Mouse (Mus musculus) liver, adult 2 months (tissue): ENCODE data around the gene Gjb1. TPM values are rescaled to one million over a fixed set of nuclear protein-coding genes. Genes with fewer than 3 reads are reported as not detected.

Experiments
- DNase-seq: peaks from one replicate; pipeline ENCODE4 v3.0.0-alpha.2; 2011; ENCODE audit warnings: low read depth, low spot score; ENCODE audit errors: extremely low read depth
- H3K27ac ChIP-seq: fragments of 200-500 bp; replicated peaks from 2 replicates; pipeline ENCODE4 v1.5.1; 2012; ENCODE audit warnings: low read depth, mild to moderate bottlenecking, control low read depth, inconsistent platforms, low read length; ENCODE audit not compliant: insufficient read depth
- H3K27me3 ChIP-seq: fragments of 200-500 bp; 2 replicates; pipeline ENCODE4 v1.6.1; 2012; ENCODE audit warnings: mild to moderate bottlenecking, moderate library complexity, low read length, inconsistent platforms; ENCODE audit not compliant: control insufficient read depth, insufficient read depth
- H3K36me3 ChIP-seq: fragments of 200-500 bp; 2 replicates; pipeline ENCODE4 v1.6.1; 2012; ENCODE audit warnings: low read length, inconsistent platforms; ENCODE audit not compliant: control insufficient read depth, insufficient read depth
- H3K4me1 ChIP-seq: fragments of 200-500 bp; 2 replicates; pipeline ENCODE4 v1.6.1; 2011; ENCODE audit warnings: low read length; ENCODE audit not compliant: control insufficient read depth, insufficient read depth
- H3K4me3 ChIP-seq: fragments of 200-500 bp; 2 replicates; pipeline ENCODE4 v1.5.1; 2011; ENCODE audit warnings: low read depth, mild to moderate bottlenecking, control low read depth, low read length, moderate library complexity; ENCODE audit not compliant: insufficient read depth
- H3K79me2 ChIP-seq: fragments of 200-500 bp; 2 replicates; pipeline ENCODE4 v1.6.1; 2012; ENCODE audit warnings: inconsistent platforms, mild to moderate bottlenecking, low read length, moderate library complexity; ENCODE audit not compliant: control insufficient read depth, insufficient read depth
- H3K9ac ChIP-seq: fragments of 200-500 bp; 2 replicates; pipeline ENCODE4 v1.6.1; 2012; ENCODE audit warnings: low read depth, mild to moderate bottlenecking, control low read depth, inconsistent platforms, low read length
- CTCF ChIP-seq: fragments of 200-500 bp; IDR thresholded peaks from 2 replicates; pipeline ENCODE4 v1.5.1; 2011; ENCODE audit warnings: low read depth, low read length, control low read depth
- POLR2A ChIP-seq: fragments of 200-500 bp; IDR thresholded peaks from 2 replicates; pipeline ENCODE4 v1.6.1; 2011; ENCODE audit warnings: low read length, control low read depth; ENCODE audit not compliant: insufficient read depth; ENCODE audit errors: extremely low read depth
- WGBS: fragments of 180-500 bp; shearing (Covaris S2); methylation state at CpG from one replicate; pipeline ENCODE4 v1.1.7; 2018; 5-methylcytosine and 5-hydroxymethylcytosine counted together
- polyA plus RNA-seq: library from polyadenylated mRNA; depleted of rRNA; stranded (reverse); fragments of >200 nt; gene quantifications from 2 replicates; pipeline ENCODE4 v1.2.3, GENCODE M21; 2012; rRNA removed
- total RNA-seq: library from RNA; depleted of rRNA; stranded (reverse); fragments of >200 nt; gene quantifications from 2 replicates; pipeline ENCODE4 v1.2.3, GENCODE M21; 2014; rRNA removed

Gjb1 gene
- total and polyA plus RNA-seq, 2 experiments: 656 to 1,804 TPM

DNA sequence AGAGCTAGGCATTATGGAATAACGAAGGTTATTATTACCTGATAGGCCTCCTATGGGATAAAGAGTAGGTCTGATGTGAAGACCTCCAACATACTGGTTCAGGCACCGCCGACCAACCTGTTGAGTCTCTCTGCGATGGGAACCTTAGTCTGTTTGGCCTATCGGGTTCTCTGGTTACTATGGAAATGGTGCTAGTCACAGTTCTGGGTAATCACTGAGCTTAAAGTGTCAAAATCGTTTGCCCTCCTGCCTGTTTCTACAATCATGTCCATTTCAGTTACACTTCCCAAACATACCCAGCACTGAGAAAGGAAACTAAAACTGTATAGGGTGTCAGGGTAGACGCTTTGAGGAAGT lies 52.6 kb downstream of the Gjb1 start:
- H3K4me3 ChIP-seq: peak overlapping the region; percentile 83; the same call in 1 of the 2 replicates
- H3K36me3 ChIP-seq: peaks cover 3% of the 10 kb centered on the region; the same call in 1 of the 2 replicates
- peak overlapping the region; percentile 92 for H3K9ac ChIP-seq
- TF ChIP-seq POLR2A (no peak), CTCF (no peak)
- no peak for DNase-seq
- H3K27me3 ChIP-seq: no peaks in the 10 kb centered on the region
- WGBS: 8% methylated on average over 7 of the region's 7 CpGs
- no peaks in the 10 kb centered on the region; the same call in 1 of the 2 replicates for H3K79me2 ChIP-seq
- no peaks in the 10 kb centered on the region; the same call in 1 of the 2 replicates for H3K4me1 ChIP-seq
- H3K27ac ChIP-seq: peak overlapping the region; percentile 99

DNA sequence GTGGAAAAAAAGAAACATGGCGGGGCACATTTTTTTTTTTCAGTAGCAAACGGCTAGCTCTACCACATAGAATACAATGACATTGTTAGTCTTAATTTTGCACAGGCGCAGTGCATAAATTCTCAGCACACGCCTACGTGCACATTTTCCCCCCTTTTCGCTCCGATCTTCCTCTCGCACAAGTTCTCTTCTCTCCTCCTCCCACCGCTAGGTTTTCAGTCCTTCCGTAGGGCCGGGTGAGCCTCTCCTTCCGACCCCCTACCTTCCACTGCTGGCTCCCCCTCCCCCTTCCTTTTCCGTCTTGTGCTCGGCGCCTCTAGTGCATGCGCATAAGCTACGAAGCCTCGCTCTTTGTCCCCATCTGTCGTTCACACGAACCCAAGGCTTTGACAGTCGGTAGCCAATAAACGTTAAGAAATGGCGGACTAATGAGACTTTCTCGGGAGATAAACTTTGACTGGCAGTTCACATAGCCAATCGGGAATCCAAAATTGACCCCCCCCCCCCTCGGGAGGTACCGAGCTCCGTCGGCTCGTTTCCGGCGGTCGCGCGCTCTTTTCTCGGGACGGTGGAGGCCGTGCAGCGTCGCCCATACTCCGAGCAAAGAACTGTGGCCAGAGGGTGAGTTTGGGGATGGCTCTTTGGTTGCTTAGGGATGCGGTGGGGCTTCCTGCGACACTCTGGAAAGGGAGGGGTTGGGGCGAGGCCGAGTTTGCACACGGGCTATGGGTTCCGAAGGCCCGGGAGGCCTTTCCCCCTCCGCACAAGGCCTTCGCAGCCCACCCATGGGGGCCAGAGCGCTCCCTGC lies 53.2 kb downstream of the Gjb1 start, which contains the start of gene Nono:
TSS of gene Nono (plus strand) at position 177 of the 808 bp plus-strand sequence.
- Histone ChIP-seq H3K36me3 (peaks cover 3% of the 10 kb centered on the region; the same call in 1 of the 2 replicates), H3K27ac (peak within 1 kb of the TSS; percentile 99), H3K9ac (peak within 1 kb of the TSS; percentile 92), H3K27me3 (no peaks in the 10 kb centered on the region), H3K4me3 (peak within 1 kb of the TSS; percentile 83), H3K79me2 (no peaks in the 10 kb centered on the region; the same call in 1 of the 2 replicates), H3K4me1 (no peaks in the 10 kb centered on the region; the same call in 1 of the 2 replicates)
- TF ChIP-seq POLR2A (peak; percentile 42; the same call in 1 of the 2 replicates), CTCF (no peak; the same call in 1 of the 2 replicates)
- under 1% methylated on average over 48 of the region's 51 CpGs for WGBS
- peak; percentile 94 for DNase-seq

DNA sequence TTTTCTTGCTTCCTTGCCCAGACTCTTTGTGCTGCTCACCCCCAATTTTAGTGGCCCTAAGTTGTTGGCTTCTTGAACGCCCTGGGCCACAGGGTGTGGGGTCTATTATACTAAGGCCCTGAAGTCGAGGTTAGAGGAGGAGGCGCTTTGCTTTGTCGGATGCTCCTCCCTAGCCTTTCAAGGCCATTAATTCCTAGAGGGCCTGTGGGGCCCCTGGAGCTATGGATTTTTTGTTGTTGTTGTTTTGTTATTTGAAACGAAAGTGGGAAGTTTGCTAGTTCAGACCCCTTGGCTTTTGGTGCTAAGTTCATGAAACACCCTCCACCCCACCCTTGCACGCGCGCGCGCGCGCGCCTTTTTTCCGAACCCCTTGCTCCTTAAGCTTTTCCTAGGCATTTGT lies 53.8 kb downstream of the Gjb1 start:
- TF ChIP-seq CTCF: no peak
- no peak for TF ChIP-seq POLR2A
- DNase-seq: peak; percentile 44
- peak overlapping the region; percentile 75 for H3K27ac ChIP-seq
- no peaks in the 10 kb centered on the region for H3K27me3 ChIP-seq
- no peaks in the 10 kb centered on the region; the same call in 1 of the 2 replicates for H3K79me2 ChIP-seq
- peak overlapping the region; percentile 81 for H3K9ac ChIP-seq
- H3K4me1 ChIP-seq: no peaks in the 10 kb centered on the region; the same call in 1 of the 2 replicates
- H3K4me3 ChIP-seq: peak overlapping the region; percentile 83
- peaks cover 3% of the 10 kb centered on the region; the same call in 1 of the 2 replicates for H3K36me3 ChIP-seq
- WGBS: 0% methylated on average over 14 of the region's 14 CpGs

Other genes with a start within 250 kb of the Gjb1 start
- 9.0 and 14.8 TPM in 2 replicates for gene Snx12, start 153.8 kb upstream of the Gjb1 start, total RNA-seq
- gene Snx12, start 153.8 kb upstream of the Gjb1 start, polyA plus RNA-seq: 9.1 and 10.7 TPM in 2 replicates
- gene Foxo4, start 121.8 kb upstream of the Gjb1 start, total RNA-seq: 12.9 and 13.6 TPM in 2 replicates
- 24.8 and 26.5 TPM in 2 replicates for gene Foxo4, start 121.8 kb upstream of the Gjb1 start, polyA plus RNA-seq
- not detected in 2 replicates for gene Gm614, start 112.4 kb upstream of the Gjb1 start, total RNA-seq
- gene Gm614, start 112.4 kb upstream of the Gjb1 start, polyA plus RNA-seq: not detected in 2 replicates
- 2.4 and 3.8 TPM in 2 replicates for gene Il2rg, start 108.1 kb upstream of the Gjb1 start, total RNA-seq
- gene Il2rg, start 108.1 kb upstream of the Gjb1 start, polyA plus RNA-seq: 1.1 and 4.3 TPM in 2 replicates
- not detected in 2 replicates for gene Gm20489, start 107.4 kb upstream of the Gjb1 start, total RNA-seq
- gene Gm20489, start 107.4 kb upstream of the Gjb1 start, polyA plus RNA-seq: not detected in 2 replicates
- gene Med12, start 102.3 kb upstream of the Gjb1 start, total RNA-seq: 8.1 and 13.8 TPM in 2 replicates
- 33.7 and 59.4 TPM in 2 replicates for gene Med12, start 102.3 kb upstream of the Gjb1 start, polyA plus RNA-seq
- gene Nlgn3, start 77.2 kb upstream of the Gjb1 start, total RNA-seq: under 0.01 and 0.07 TPM in 2 replicates
- gene Nlgn3, start 77.2 kb upstream of the Gjb1 start, polyA plus RNA-seq: 0.01 TPM in 1 of 2 replicates, not detected in the other
- 6.8 and 8.5 TPM in 2 replicates for gene Zmym3, start 44.5 kb downstream of the Gjb1 start, total RNA-seq
- gene Zmym3, start 44.5 kb downstream of the Gjb1 start, polyA plus RNA-seq: 7.0 and 9.1 TPM in 2 replicates
- 76.9 and 83.3 TPM in 2 replicates for gene Nono, start 52.9 kb downstream of the Gjb1 start, total RNA-seq
- gene Nono, start 52.9 kb downstream of the Gjb1 start, polyA plus RNA-seq: 36.5 and 38.4 TPM in 2 replicates
- gene Itgb1bp2, start 72.7 kb downstream of the Gjb1 start, total RNA-seq: 0.40 and 1.2 TPM in 2 replicates
- gene Itgb1bp2, start 72.7 kb downstream of the Gjb1 start, polyA plus RNA-seq: 0.10 and 0.28 TPM in 2 replicates
- 11.6 and 13.3 TPM in 2 replicates for gene Taf1, start 156.4 kb downstream of the Gjb1 start, total RNA-seq
- gene Taf1, start 156.4 kb downstream of the Gjb1 start, polyA plus RNA-seq: 1.0 and 1.7 TPM in 2 replicates